Mouse (Mus musculus) hindbrain, embryonic 11.5 days (tissue): ENCODE results near the gene Ckm. TPM values are rescaled to one million over a fixed set of nuclear protein-coding genes. Genes with fewer than 3 reads are reported as not detected.

Source experiments
- ATAC-seq: fragments of 200-750 bp; cut with Nextera tagmentation; 2 replicates; pipeline ENCODE4 v1.8.0; 2017; ENCODE audit warnings: mild to moderate bottlenecking, moderate TSS enrichment, moderate library complexity; ENCODE audit not compliant: low FRiP score
- DNase-seq: peaks from one replicate; pipeline ENCODE4 v3.0.0-alpha.2; 2015; ENCODE audit warnings: low spot score
- H3K27ac ChIP-seq: fragments of 300-500 bp; sonication (generic); 2 replicates; pipeline ENCODE4 v1.5.1; 2014; ENCODE audit warnings: mild to moderate bottlenecking, low read depth, low read length
- H3K27me3 ChIP-seq: fragments of 300-500 bp; sonication (generic); 2 replicates; pipeline ENCODE4 v1.6.1; 2014; ENCODE audit warnings: mild to moderate bottlenecking, low read length, moderate library complexity, mixed read lengths; ENCODE audit not compliant: control insufficient read depth, insufficient read depth
- H3K36me3 ChIP-seq: fragments of 300-500 bp; sonication (generic); 2 replicates; pipeline ENCODE4 v1.6.1; 2014; ENCODE audit warnings: mild to moderate bottlenecking, low read length, moderate library complexity, mixed read lengths; ENCODE audit not compliant: control insufficient read depth, insufficient read depth
- H3K4me1 ChIP-seq: fragments of 300-500 bp; sonication (generic); replicated peaks from 2 replicates; pipeline ENCODE4 v1.6.1; 2014; ENCODE audit warnings: low read length, mixed read lengths; ENCODE audit not compliant: control insufficient read depth, insufficient read depth
- H3K4me2 ChIP-seq: fragments of 300-500 bp; sonication (generic); replicated peaks from 2 replicates; pipeline ENCODE4 v1.6.1; 2014; ENCODE audit warnings: mild to moderate bottlenecking, low read depth, low read length
- H3K4me3 ChIP-seq: fragments of 300-500 bp; sonication (generic); 2 replicates; pipeline ENCODE4 v1.5.1; 2014; ENCODE audit warnings: low read depth, low read length
- H3K9ac ChIP-seq: fragments of 300-500 bp; sonication (generic); 2 replicates; pipeline ENCODE4 v1.6.1; 2014; ENCODE audit warnings: low read depth, low read length
- H3K9me3 ChIP-seq: fragments of 300-500 bp; sonication (generic); 2 replicates; pipeline ENCODE4 v1.6.1; 2016; ENCODE audit warnings: low read length; ENCODE audit not compliant: control insufficient read depth
- WGBS: fragments of 180-500 bp; shearing (Covaris S2); extraction: QIAGEN DNeasy Blood & Tissue Kit; methylation state at CpG from one replicate; pipeline ENCODE4 v1.1.7; 2014; 5-methylcytosine and 5-hydroxymethylcytosine counted together
- polyA plus RNA-seq: library from polyadenylated mRNA; unstranded; fragments of >200 nt; fragmentation: Nextera tagmentation; extraction: Ambion mirVana; gene quantifications from 2 replicates; pipeline ENCODE4 v1.2.1, GENCODE M21; 2014

Gene Ckm
- polyA plus RNA-seq = 0.13 TPM in 1 of 2 replicates, not detected in the other

DNA sequence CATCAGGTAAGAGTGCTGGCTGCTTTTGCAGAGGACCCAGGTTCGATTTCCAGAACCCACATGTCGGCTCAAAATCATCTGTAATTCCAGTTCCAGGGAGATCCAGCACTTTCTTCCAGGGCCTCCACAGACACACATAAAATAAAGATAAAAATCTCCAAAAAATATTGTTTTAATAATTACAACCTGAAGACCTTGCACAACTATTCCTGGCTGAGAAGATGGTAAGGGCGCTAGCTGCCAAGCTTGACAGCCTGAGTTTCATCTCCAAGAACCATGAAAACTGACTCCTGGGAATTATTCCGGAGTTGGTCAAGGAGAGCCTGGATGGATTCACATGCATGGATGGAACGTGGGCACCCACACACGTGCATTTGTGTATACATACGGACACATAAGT is at the start of gene Ckm:
Gene Ckm (plus strand): TSS at position 301 of the 400 bp plus-strand sequence.
- H3K4me1 ChIP-seq = peaks cover 10% of the 10 kb centered on the region; the same call in 1 of the 2 replicates
- peaks cover 35% of the 10 kb centered on the region for H3K27me3 ChIP-seq
- DNase-seq (no peak), ATAC-seq (no peak)
- 50% methylated on average over 7 of the region's 7 CpGs for whole genome bisulfite sequencing
- H3K27ac ChIP-seq = no peak within 1 kb of the TSS
- peak within 1 kb of the TSS; percentile 94 for H3K4me2 ChIP-seq
- peak within 1 kb of the TSS; percentile 52 for H3K4me3 ChIP-seq
- no peaks in the 10 kb centered on the region for H3K9me3 ChIP-seq
- H3K36me3 ChIP-seq = no peaks in the 10 kb centered on the region
- H3K9ac ChIP-seq = peak within 1 kb of the TSS; percentile 44

DNA sequence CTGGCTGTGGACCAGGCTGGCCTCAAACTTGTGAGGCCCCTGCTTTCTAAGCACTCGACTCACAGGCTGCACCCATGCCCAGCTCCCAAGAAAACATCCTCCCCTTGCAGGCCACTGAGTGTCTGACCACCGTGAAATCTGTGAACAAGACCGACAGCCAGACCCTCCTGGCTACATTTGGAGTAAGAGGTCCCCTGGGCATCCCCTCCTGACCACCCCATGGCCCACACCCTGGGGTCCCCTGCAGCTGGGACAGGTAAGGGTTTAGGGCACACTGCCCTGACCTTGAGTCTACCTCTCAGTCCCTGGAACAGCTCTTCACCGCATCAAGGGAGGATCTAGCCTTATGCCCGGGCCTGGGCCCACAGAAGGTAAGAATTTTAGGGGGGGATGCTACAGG is 49.6 kb upstream of the Ckm start:
- Histone ChIP-seq H3K36me3 (peaks cover 20% of the 10 kb centered on the region), H3K9ac (no peak overlapping the region), H3K4me1 (0 out of 2 replicates have a peak, but pooled peaks cover 4% of the 10 kb centered on the region), H3K4me2 (no peak overlapping the region), H3K4me3 (no peak overlapping the region), H3K9me3 (no peaks in the 10 kb centered on the region), H3K27me3 (no peaks in the 10 kb centered on the region), H3K27ac (no peak overlapping the region)
- DNase-seq (no peak), ATAC-seq (no peak)
- 88% methylated on average over 5 of the region's 5 CpGs for WGBS

DNA sequence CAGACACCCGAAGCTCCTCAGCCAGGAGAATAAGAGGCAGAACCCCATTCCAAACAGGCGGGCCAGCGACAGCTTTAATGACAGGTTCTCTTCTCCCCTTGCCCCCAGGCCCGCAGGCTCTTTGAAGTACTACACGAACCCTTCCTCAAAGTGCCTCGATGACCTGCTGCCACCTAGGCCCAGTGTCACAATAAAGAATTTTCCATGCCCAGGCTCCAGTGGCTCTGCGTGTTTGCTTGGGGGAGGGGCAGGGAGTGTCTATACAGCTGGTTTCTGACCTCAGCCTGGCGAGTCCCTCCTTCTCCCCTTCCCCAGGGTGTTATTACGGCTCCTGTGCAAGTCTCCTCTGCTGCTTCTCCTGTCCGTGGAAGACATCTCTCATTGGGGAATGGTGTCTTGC is 48.3 kb upstream of the Ckm start:
- ATAC-seq = no peak
- Histone ChIP-seq H3K36me3 (peaks cover 16% of the 10 kb centered on the region), H3K4me2 (no peak overlapping the region), H3K27me3 (peaks cover 3% of the 10 kb centered on the region; the same call in 1 of the 2 replicates), H3K9me3 (no peaks in the 10 kb centered on the region), H3K4me3 (no peak overlapping the region), H3K4me1 (peaks cover 10% of the 10 kb centered on the region; the same call in 1 of the 2 replicates), H3K9ac (no peak overlapping the region), H3K27ac (no peak overlapping the region)
- WGBS = 71% methylated on average over 10 of the region's 10 CpGs
- DNase-seq = no peak

DNA sequence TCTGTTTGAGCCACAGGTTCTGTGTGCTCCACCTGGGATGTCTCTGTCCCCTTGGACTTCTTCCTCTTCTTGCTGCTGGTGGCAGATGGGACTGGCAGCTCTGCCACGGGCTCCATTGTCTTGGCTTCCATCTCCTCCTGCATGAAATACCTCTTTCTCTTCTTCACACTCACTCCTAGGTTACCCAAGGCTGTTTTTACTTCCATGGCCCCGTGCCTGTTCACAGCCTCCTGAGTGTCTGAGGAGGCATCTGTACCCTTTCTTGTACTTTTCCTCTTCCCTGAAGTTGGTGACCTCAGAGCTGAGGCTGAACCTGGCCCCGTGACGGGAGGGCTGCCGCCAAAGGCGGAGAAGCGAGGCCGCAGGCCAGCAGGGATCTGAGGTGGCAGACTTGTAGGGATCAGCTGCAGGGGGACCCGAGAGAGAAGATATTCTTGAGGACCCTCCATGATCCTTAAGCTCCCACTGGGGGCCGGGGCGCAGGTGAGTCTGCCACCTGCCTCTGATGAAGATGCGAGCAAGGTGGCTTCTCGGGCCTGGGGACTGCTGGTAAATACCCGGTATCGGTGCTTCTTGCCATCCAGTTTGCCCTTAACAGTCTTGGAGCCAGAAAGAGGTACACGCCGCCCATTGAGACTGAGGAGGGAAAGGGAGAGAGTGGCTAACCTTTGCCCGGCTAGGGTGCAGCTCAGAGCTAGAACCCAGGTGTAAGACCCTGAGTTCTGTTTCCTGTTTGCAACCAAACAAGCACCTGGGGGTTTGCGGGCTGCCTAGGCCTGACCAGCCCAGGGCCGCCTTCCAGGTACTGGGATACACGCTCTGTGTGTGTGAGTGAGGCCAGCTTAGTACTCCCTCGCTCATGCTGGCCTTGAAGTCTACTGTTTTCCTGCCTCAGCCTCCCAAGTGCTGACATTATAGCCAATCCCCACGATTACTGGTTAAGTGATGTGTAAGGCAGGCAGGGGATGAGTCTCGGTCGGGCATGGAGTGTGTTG is 46.9 kb upstream of the Ckm start:
- Histone ChIP-seq H3K36me3 (peaks cover 16% of the 10 kb centered on the region), H3K4me3 (peak overlapping the region; percentile 5; the same call in 1 of the 2 replicates)

DNA sequence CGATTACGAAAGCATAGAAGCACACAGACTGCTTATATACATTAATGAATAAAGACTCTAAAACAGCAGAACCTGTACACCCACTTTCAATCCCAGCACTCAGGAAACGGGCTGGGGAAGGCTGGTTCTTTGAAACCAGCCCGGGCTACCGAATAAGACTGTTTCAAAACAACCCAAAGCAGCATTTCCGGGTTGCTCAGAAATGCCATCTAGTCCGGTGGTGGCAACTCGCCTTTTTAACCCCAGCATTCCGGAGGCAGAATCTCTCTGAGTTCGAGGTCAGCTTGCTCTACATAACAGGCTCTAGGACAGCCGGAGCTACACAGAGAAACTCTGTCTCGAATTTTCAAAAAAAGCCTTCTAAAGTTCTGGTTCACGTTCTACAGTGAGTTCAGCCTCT is 45.9 kb upstream of the Ckm start:
- peaks cover 15% of the 10 kb centered on the region; the same call in 1 of the 2 replicates for H3K4me1 ChIP-seq
- H3K36me3 ChIP-seq = peaks cover 14% of the 10 kb centered on the region
- DNase-seq = no peak
- H3K4me2 ChIP-seq = peak overlapping the region; percentile 96
- no peak for ATAC-seq
- H3K27ac ChIP-seq = no peak overlapping the region
- no peaks in the 10 kb centered on the region for H3K9me3 ChIP-seq
- peak overlapping the region; percentile 62 for H3K4me3 ChIP-seq
- peaks cover 4% of the 10 kb centered on the region; the same call in 1 of the 2 replicates for H3K27me3 ChIP-seq
- 24% methylated on average over 13 of the region's 13 CpGs for WGBS
- H3K9ac ChIP-seq = peak overlapping the region; percentile 59

More for the DNA sequence above, 46.9 kb upstream of the Ckm start:
- peaks cover 4% of the 10 kb centered on the region; the same call in 1 of the 2 replicates for H3K27me3 ChIP-seq
- peak overlapping the region; percentile 96; the same call in 1 of the 2 replicates for H3K4me2 ChIP-seq
- no peaks in the 10 kb centered on the region for H3K9me3 ChIP-seq
- WGBS = 92% methylated on average over 25 of the region's 25 CpGs
- H3K27ac ChIP-seq = no peak overlapping the region
- ATAC-seq = no peak
- H3K9ac ChIP-seq = no peak overlapping the region
- DNase-seq = no peak
- H3K4me1 ChIP-seq = peaks cover 15% of the 10 kb centered on the region; the same call in 1 of the 2 replicates

DNA sequence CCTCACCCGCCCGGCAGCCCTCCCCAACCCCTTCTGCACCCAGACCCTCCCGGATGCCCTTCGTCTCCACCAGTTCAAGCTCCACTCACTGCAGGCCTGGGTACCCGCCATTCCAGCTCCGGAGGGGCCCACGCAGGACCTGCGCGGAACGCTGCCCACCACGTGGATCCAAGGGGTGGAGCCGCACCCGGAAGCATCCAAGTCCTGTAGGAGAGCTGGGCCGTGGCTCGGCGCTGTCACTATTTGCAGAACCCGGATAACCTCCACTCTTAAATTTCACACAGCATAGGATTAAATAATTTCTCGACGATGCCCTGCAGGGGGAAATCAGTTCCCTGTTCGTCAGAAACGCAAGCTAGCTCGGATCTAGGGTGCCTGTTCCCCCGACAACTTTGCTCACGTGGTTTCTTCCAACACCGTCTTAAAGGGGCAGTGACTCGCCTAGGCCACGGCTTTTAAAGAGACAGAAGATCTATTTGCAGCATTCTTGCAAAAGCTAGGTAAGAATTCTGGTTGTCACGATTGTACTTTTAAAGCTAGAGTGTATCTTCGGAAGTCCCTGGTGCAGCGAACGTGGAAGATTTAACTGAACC is 45.2 kb upstream of the Ckm start, which contains the start of the genes Cd3eap and Ppp1r13l:
Gene Cd3eap (minus strand): TSS at position 185 of the 593 bp plus-strand sequence.
Gene Ppp1r13l (plus strand): TSS at position 451 of the 593 bp plus-strand sequence.
- H3K27ac ChIP-seq = peak within 1 kb of the TSS; percentile 17; the same call in 1 of the 2 replicates
- peak; percentile 68 for ATAC-seq
- peak within 1 kb of the TSS; percentile 96 for H3K4me2 ChIP-seq
- H3K4me1 ChIP-seq = peaks cover 15% of the 10 kb centered on the region; the same call in 1 of the 2 replicates
- peaks cover 4% of the 10 kb centered on the region; the same call in 1 of the 2 replicates for H3K27me3 ChIP-seq
- peaks cover 9% of the 10 kb centered on the region for H3K36me3 ChIP-seq
- no peaks in the 10 kb centered on the region for H3K9me3 ChIP-seq
- H3K9ac ChIP-seq = peak within 1 kb of the TSS; percentile 59
- peak within 1 kb of the TSS; percentile 62 for H3K4me3 ChIP-seq
- under 1% methylated on average over 31 of the region's 31 CpGs for WGBS
- DNase-seq = peak; percentile 86

DNA sequence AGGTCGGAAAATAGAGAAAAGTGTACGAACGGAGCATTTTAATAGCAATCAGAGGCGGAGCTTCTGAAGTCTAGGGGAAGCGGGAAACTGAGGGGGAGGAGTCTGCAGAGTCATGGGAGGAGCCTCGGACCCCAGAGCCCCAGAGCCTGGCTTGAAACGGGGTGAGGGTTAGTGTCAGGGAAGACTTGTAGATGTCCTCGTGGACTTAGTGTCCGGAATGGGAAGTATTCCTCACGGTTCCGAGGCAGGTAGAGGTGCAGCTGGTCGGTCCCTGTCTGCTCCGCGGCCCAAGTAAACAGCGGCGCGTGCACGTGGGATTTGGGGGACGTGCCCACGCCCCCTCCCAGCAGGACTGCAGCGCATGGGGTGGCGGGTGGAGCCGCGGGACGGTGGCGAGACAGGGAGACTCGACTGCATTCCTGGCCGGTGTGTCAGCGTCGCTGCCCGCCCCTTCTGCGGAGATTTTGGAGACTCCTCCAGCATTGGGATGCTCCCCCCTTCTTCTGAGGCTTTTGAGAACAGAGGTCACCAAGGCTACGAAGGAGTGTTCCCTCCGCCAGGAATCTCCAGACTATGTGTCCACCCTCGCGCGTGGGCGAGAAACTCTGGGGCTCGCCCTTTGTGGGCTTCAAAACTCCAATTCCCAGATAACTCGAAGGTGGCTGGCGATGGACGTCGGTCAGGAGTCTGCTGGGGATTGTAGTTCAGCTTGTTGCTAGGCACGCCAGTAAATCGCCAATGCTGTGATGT is 44.5 kb upstream of the Ckm start:
- peak; percentile 85 for DNase-seq
- H3K27ac ChIP-seq = peak overlapping the region; percentile 7; the same call in 1 of the 2 replicates
- H3K4me2 ChIP-seq = peak overlapping the region; percentile 96
- no peaks in the 10 kb centered on the region for H3K9me3 ChIP-seq
- under 1% methylated on average over 45 of the region's 45 CpGs for WGBS
- H3K27me3 ChIP-seq = peaks cover 4% of the 10 kb centered on the region; the same call in 1 of the 2 replicates
- peaks cover 15% of the 10 kb centered on the region; the same call in 1 of the 2 replicates for H3K4me1 ChIP-seq
- peaks cover 6% of the 10 kb centered on the region; the same call in 1 of the 2 replicates for H3K36me3 ChIP-seq
- ATAC-seq = peak; percentile 77
- H3K9ac ChIP-seq = peak overlapping the region; percentile 59
- H3K4me3 ChIP-seq = peak overlapping the region; percentile 62
